Mouse (Mus musculus) sigmoid colon, adult 10 weeks (tissue): Measurements from ENCODE around the gene Ralgps2. TPM values are rescaled to one million over a fixed set of nuclear protein-coding genes. Genes with fewer than 3 reads are reported as not detected.

Source experiments
- polyA plus RNA-seq: library from polyadenylated mRNA; stranded (reverse); fragments of 350-450 nt; fragmentation: Illumina TruSeq; extraction: RNeasy Lipid Tissue Mini Kit (QIAGEN cat#74804); gene quantifications from one replicate; pipeline ENCODE4 v1.2.3, GENCODE M21; 2014; ENCODE audit warnings: low read depth, low replicate concordance

Gene Ralgps2
- 76.7 TPM for polyA plus RNA-seq

DNA sequence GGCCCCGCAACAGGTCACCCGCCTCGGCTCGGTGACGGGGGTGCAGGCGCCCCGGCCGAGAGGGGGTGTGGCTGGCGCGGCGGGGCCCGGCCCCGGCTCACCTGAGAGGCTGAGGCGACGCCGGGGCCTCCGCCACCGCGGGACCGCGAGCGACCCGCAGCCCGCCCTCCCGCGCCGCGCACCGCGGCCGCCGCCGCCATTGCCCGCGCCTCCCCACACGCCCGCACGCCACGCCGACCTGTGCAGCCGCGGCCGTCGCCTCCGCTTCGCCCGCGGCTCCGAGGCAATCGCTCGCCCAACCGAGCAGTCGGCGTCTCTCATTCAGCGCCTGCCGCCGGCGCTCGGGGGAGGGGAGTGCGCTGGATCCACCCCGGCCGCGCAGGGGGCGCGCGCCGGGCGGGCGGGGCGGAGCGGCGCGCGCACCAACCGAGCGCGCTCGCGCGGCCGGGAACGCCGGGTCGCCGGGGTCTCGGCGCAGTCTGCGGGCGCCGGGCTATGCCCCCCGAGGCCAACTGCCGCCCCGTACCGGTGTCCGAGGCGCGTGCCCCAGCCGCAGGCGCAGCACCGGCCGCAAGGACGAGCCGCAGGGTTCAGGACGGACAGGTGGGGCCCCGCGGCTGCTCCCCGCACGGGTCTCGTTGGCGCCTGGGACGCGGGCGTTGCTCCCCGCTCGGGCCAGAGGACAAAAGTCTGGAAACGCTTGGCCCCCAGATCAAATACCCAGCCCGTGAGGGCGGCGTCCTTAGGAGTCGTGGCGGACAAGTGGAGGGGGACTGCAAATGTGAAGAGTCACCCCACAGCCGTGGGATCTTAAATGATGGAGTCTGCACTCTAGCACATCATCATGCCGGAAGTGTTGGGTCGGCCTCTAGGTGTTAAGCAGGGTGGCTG lies at the start of gene Ralgps2:
Gene Ralgps2 (minus strand): TSS at position 376 of the 891 bp plus-strand sequence.

DNA sequence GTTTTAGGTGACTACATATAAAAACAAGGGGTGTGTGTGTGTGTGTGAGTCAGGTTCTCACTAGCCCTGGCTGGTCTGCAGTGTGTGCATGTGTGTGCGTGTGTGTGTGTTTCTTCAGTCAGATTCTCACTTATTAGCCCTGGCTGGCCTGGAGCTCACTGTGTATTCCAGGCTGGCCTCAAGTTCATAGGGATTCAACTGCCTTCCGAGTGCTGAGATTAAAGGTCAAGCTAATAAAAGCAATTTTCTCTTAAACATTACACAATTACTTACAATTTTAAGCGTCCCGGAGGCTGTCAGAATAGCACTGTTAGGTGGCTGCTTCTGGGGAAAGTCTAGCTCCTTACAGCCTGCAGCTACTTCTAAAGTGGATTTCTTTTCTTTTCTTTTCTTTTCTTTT lies 101.2 kb downstream of the Ralgps2 start, which contains the start of gene Angptl1:
Gene Angptl1 (plus strand): TSS at position 386 of the 400 bp plus-strand sequence.

Other genes with a start within 250 kb of the Ralgps2 start
- gene Fam20b, start 220.5 kb downstream of the Ralgps2 start, polyA plus RNA-seq = 145 TPM
- 3.4 TPM for gene Angptl1, start 101.1 kb downstream of the Ralgps2 start, polyA plus RNA-seq
- gene Tex35, start 169.1 kb upstream of the Ralgps2 start, polyA plus RNA-seq = not detected